Mouse (Mus musculus): Measurements from ENCODE around the gene Alkbh3.

The Alkbh3 gene

GRCm38 (mm10) chr2:93953726-93954125 is 56.9 kb downstream of the Alkbh3 start:
- DNase-seq, result no peak

- DNase-seq, result peak; percentile 57
Measured at GRCm38 (mm10) chr2:93946976-93947375, 63.6 kb downstream of the Alkbh3 start.

- DNase-seq, result peak; percentile 37
Measured at GRCm38 (mm10) chr2:93944855-93945254, 65.8 kb downstream of the Alkbh3 start.

GRCm38 (mm10) chr2:93944099-93944498 is 66.5 kb downstream of the Alkbh3 start:
- no peak for DNase-seq

- peak; percentile 38 for DNase-seq
Measured at GRCm38 (mm10) chr2:93941670-93942069, 68.9 kb downstream of the Alkbh3 start.

GRCm38 (mm10) chr2:93938534-93938933 is 72.1 kb downstream of the Alkbh3 start:
- DNase-seq, result no peak
